Mouse (Mus musculus) heart, embryonic 16.5 days (tissue): ENCODE data around the gene Tmem104. TPM values are rescaled to one million over a fixed set of nuclear protein-coding genes. Genes with fewer than 3 reads are reported as not detected.

Experiments used
- ATAC-seq: fragments of 200-750 bp; cut with Nextera tagmentation; replicated peaks from 2 replicates; pipeline ENCODE4 v1.8.0; 2017; ENCODE audit warnings: moderate number of reproducible peaks; ENCODE audit not compliant: insufficient read depth, low FRiP score; ENCODE audit errors: extremely low read depth
- H3K27ac ChIP-seq: fragments of 300-500 bp; sonication (generic); 2 replicates; pipeline ENCODE4 v1.5.1; 2014; ENCODE audit warnings: mild to moderate bottlenecking, low read length, control low read depth, moderate library complexity
- H3K27me3 ChIP-seq: fragments of 300-500 bp; sonication (generic); 2 replicates; pipeline ENCODE4 v1.6.1; 2014; ENCODE audit warnings: low read length, mixed read lengths; ENCODE audit not compliant: control insufficient read depth, insufficient read depth
- H3K36me3 ChIP-seq: fragments of 300-500 bp; sonication (generic); 2 replicates; pipeline ENCODE4 v1.6.1; 2014; ENCODE audit not compliant: control insufficient read depth, insufficient read depth
- H3K4me1 ChIP-seq: fragments of 300-500 bp; sonication (generic); 2 replicates; pipeline ENCODE4 v1.6.1; 2014; ENCODE audit warnings: low read length, mixed read lengths; ENCODE audit not compliant: control insufficient read depth, insufficient read depth
- H3K4me2 ChIP-seq: fragments of 300-500 bp; sonication (generic); 2 replicates; pipeline ENCODE4 v1.6.1; 2014; ENCODE audit warnings: low read depth, mild to moderate bottlenecking, control low read depth, low read length
- H3K4me3 ChIP-seq: fragments of 300-500 bp; sonication (generic); 2 replicates; pipeline ENCODE4 v1.5.1; 2014; ENCODE audit warnings: mild to moderate bottlenecking, control low read depth, low read length
- H3K9ac ChIP-seq: fragments of 300-500 bp; sonication (generic); 2 replicates; pipeline ENCODE4 v1.6.1; 2014; ENCODE audit warnings: low read length, control low read depth
- H3K9me3 ChIP-seq: fragments of 300-500 bp; sonication (generic); replicated peaks from 2 replicates; pipeline ENCODE4 v1.6.1; 2016; ENCODE audit warnings: low read length; ENCODE audit not compliant: control insufficient read depth
- WGBS: fragments of 180-500 bp; shearing (Covaris S2); extraction: QIAGEN DNeasy Blood & Tissue Kit; methylation state at CpG from one replicate; pipeline ENCODE4 v1.1.7; 2014; 5-methylcytosine and 5-hydroxymethylcytosine counted together
- polyA plus RNA-seq: library from polyadenylated mRNA; unstranded; fragments of >200 nt; fragmentation: Nextera tagmentation; extraction: Ambion mirVana; gene quantifications from 2 replicates; pipeline ENCODE4 v1.2.1, GENCODE M21; 2015

Gene Tmem104
- 6.6 and 7.1 TPM in 2 replicates for polyA plus RNA-seq

DNA sequence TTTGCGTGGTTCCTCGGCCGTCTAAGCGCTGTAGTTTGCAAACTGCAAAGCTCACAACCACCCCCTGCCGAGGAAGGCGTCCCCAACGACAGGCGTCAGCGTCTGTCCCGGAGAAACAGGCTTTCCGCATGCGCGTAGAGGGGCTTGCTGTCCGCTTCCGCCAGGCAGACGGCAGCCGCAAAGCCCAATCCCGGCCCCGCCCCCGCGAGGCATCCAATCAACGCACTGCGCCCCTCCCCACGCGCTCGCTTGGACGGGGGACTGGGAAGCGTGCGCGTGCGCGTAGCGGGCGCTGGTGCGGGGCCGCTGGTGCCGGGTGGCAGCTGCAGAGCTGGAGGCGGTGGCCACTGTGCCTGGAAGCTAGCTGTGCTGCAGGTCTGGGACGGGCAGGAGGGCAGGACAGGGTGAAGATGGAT lies at the start of gene Tmem104:
Gene Tmem104, plus strand, starts transcription at position 264 of the 416 bp plus-strand sequence.
- Histone ChIP-seq H3K27me3 (no peaks in the 10 kb centered on the region), H3K4me3 (peak within 1 kb of the TSS; percentile 70), H3K4me2 (peak within 1 kb of the TSS; percentile 78), H3K9ac (peak within 1 kb of the TSS; percentile 82), H3K4me1 (peaks cover 19% of the 10 kb centered on the region), H3K9me3 (no peaks in the 10 kb centered on the region), H3K27ac (peak within 1 kb of the TSS; percentile 83), H3K36me3 (peaks cover 3% of the 10 kb centered on the region; the same call in 1 of the 2 replicates)
- ATAC-seq = peak; percentile 93
- under 1% methylated on average over 39 of the region's 39 CpGs for WGBS

DNA sequence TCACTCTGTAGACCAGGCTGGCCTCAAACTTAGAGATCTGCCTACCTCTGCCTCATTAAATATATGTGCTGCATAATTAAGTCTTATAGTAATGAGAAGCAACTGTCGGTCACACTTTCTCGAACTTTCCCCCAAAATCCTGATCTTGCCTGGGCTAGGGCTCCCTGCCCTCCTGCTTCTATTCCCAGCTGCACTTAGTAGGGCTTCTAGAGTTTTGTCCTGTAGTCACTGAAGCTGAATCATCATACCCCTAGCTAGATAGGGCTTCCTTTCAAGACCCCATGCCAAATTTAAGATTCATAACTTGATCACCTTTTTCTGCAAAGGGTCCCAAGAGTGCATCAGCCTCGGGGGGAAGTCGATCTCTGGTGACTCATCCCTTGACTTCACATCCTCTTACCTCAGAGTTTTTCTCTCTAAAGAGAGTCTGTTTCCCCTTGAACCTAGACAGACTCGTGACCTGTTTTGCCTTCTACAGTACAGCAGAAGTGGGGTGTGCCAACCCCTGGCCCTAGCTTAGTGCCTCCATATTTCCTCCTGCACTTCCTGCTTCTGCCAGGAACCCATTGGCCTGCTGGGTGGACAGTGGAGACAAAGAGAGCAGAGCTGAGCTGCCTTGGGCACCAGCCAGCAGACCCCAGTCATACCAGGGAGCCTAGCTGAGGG lies 48.6 kb upstream of the Tmem104 start:
- H3K4me2 ChIP-seq = no peak overlapping the region
- H3K27ac ChIP-seq = no peak overlapping the region
- no peak overlapping the region for H3K9ac ChIP-seq
- H3K27me3 ChIP-seq = no peaks in the 10 kb centered on the region
- H3K4me1 ChIP-seq = no peaks in the 10 kb centered on the region
- WGBS = 64% methylated on average over 5 of the region's 5 CpGs
- H3K4me3 ChIP-seq = no peak overlapping the region
- no peak for ATAC-seq
- H3K9me3 ChIP-seq = no peaks in the 10 kb centered on the region
- no peaks in the 10 kb centered on the region for H3K36me3 ChIP-seq

DNA sequence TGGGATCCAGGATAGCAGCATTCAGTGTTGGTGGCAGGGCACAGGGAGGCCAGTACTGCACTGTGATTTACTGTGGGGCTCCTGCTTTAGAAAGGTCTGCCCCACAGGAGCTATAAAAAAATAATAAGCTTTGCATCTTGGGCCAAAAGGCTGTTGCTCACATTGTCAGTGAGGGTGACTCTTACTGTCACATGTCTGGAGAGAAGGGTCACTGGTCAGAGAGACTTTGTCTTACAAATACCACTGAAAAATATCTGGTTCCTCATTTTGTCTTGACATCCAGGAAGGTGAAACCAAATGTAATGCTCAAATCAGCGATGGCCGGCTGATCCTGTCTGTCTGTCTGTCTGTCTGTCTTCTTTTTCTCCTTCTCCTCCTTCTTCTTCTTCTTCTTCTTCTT lies 45.3 kb upstream of the Tmem104 start:
- WGBS = 70% methylated on average over 2 of the region's 2 CpGs
- no peaks in the 10 kb centered on the region for H3K36me3 ChIP-seq
- H3K9me3 ChIP-seq = no peaks in the 10 kb centered on the region
- no peaks in the 10 kb centered on the region for H3K27me3 ChIP-seq
- no peak overlapping the region for H3K9ac ChIP-seq
- ATAC-seq = no peak
- H3K27ac ChIP-seq = no peak overlapping the region
- H3K4me3 ChIP-seq = no peak overlapping the region
- no peak overlapping the region for H3K4me2 ChIP-seq
- H3K4me1 ChIP-seq = no peaks in the 10 kb centered on the region

DNA sequence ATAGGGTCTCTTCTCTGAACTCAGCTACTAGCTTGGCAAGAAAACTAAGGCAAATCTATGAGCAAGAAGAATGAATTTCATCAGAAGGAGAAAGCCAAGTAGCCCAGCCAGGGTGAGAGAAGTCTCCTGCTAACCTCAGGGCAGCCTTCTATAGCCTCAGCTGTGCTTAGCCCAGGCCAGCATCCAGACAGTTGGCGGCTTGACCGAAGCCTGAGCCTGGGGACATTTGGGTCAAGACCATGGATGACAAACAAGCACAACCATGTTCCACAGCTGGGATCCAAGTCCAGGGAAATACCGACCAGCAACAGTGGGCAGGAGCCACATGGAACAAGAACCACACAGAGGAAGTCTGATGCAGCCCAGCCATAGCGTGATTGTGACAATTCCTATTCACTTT lies 39.5 kb upstream of the Tmem104 start:
- H3K9me3 ChIP-seq = peaks cover 5% of the 10 kb centered on the region; the same call in 1 of the 2 replicates
- no peak overlapping the region for H3K4me3 ChIP-seq
- ATAC-seq = no peak
- H3K27ac ChIP-seq = no peak overlapping the region
- no peak overlapping the region for H3K9ac ChIP-seq
- H3K36me3 ChIP-seq = no peaks in the 10 kb centered on the region
- 0 out of 2 replicates have a peak, but pooled peaks cover 6% of the 10 kb centered on the region for H3K4me1 ChIP-seq
- 77% methylated on average over 4 of the region's 4 CpGs for WGBS
- no peak overlapping the region for H3K4me2 ChIP-seq
- H3K27me3 ChIP-seq = peaks cover 5% of the 10 kb centered on the region

DNA sequence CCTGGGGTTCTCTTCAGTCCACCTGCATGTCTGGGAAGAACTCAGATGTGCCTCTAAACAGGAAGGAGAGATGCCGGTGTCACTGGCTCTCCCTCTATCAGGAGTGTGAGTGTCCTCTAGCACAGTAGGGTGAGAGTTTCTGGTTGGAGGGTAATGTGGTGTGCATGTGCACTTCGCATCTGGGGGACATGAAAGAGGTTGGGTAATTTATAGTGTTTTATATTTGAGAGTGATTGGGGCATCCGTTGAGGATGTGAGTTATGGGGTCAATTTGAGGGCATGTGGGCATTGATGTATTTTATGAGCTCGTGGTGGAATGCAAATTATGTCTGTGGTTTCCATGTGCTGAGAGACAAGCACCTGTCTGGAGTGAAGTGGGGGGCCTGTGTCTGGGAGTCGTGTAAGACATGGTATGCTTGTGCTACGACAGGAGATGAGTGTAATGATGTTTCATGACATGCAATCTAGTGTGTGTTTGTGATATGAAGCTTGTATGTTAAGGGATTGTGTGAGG lies 36.5 kb upstream of the Tmem104 start:
- Histone ChIP-seq H3K9me3 (peaks cover 5% of the 10 kb centered on the region; the same call in 1 of the 2 replicates), H3K36me3 (no peaks in the 10 kb centered on the region), H3K4me3 (no peak overlapping the region), H3K4me1 (peaks cover 11% of the 10 kb centered on the region; the same call in 1 of the 2 replicates), H3K27me3 (peaks cover 29% of the 10 kb centered on the region), H3K4me2 (no peak overlapping the region), H3K27ac (no peak overlapping the region), H3K9ac (no peak overlapping the region)
- ATAC-seq = no peak
- WGBS = 54% methylated on average over 6 of the region's 6 CpGs

DNA sequence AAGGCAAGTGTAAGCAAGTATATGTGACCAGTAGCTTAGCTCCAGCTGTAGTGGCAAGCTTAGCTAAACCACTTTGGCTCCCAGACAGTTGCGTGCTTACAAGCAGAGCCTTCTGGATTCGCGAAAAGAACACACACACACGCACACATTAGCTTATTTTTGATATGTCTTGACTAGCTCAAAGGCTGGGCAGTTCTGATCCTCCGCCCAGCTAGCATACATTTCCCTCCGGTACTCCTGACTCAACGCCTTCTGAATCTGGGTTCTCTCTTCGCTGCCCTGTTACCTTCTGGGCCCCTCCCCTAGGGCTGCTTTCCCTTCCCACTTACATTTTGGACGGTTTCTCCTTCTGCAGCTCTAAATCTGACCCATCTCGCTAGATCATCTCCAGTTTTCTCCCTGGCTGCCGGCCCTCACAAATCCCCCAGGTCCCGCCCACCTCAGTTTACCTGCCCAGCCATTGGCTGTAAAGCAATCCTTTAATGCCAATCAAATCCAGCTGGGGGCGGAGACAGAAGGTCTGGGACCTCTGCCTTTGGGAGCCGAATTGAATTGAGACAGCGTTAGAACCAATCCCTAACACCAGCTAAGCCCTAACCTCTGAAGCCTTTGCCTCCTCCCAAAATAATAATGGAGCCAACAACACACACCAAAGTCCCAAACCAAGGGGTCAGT lies 35.4 kb upstream of the Tmem104 start:
- ATAC-seq = peak; percentile 28; the same call in 1 of the 2 replicates
- Histone ChIP-seq H3K9ac (no peak overlapping the region), H3K4me2 (peak overlapping the region; percentile 70), H3K27ac (no peak overlapping the region), H3K9me3 (peaks cover 5% of the 10 kb centered on the region; the same call in 1 of the 2 replicates), H3K36me3 (no peaks in the 10 kb centered on the region), H3K27me3 (peaks cover 39% of the 10 kb centered on the region), H3K4me3 (peak overlapping the region; percentile 45), H3K4me1 (peaks cover 11% of the 10 kb centered on the region; the same call in 1 of the 2 replicates)
- 5% methylated on average over 15 of the region's 15 CpGs for WGBS

DNA sequence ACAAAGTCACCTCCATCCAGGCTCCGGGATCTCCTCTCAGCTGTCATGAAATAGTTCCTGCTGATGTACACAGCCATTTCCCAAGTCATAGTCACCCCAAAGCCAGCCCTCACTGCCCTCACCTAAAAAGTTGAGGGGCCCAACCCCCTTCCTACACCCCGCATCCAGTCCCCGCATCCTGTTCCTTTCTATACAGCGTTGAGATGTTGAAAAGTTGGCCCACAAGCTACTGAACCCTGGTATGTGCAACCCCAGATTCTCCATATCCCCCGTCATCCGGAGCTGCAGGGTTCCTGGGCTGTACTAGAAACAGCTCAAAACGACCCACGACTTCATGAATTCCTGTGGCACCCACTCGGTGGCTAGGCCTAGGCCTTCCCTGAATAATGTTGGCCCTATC lies 34.2 kb upstream of the Tmem104 start:
- H3K27me3 ChIP-seq = peaks cover 44% of the 10 kb centered on the region
- ATAC-seq = no peak
- peaks cover 5% of the 10 kb centered on the region; the same call in 1 of the 2 replicates for H3K9me3 ChIP-seq
- no peaks in the 10 kb centered on the region for H3K36me3 ChIP-seq
- no peak overlapping the region for H3K4me3 ChIP-seq
- no peak overlapping the region for H3K4me2 ChIP-seq
- no peak overlapping the region for H3K27ac ChIP-seq
- H3K4me1 ChIP-seq = peaks cover 11% of the 10 kb centered on the region; the same call in 1 of the 2 replicates
- WGBS = 68% methylated on average over 9 of the region's 9 CpGs
- H3K9ac ChIP-seq = no peak overlapping the region

DNA sequence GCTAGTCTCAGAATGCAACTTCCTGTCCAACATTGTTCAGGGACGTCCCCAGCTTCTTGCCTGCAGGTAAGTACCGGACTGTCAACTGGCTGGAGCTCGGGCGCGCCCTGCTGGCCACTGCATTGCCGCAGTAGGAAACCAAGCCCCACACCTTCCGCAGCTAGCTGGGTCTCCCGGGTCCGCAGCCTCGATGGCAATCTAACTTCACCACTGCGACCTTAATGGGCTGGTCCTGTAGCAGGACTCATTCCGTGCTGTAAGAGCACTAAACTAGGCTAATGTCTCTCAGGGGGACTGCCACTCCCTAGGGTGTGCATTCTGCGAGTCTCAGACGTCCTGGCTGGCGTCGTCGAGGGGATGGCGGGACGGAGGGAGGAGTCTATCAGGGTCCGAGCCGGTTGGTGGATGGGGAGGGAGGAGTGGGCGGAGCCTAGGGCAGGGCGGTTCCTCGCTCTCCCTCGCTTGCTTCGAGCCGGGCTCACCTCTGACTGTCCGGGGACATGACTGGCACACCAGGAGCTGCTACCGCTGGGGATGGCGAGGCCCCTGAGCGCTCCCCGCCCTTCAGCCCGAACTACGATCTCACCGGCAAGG lies 33.5 kb upstream of the Tmem104 start:
- H3K9ac ChIP-seq = peak overlapping the region; percentile 22; the same call in 1 of the 2 replicates
- peak overlapping the region; percentile 61 for H3K4me2 ChIP-seq
- WGBS = under 1% methylated on average over 35 of the region's 35 CpGs
- H3K36me3 ChIP-seq = no peaks in the 10 kb centered on the region
- peaks cover 5% of the 10 kb centered on the region; the same call in 1 of the 2 replicates for H3K9me3 ChIP-seq
- H3K27ac ChIP-seq = no peak overlapping the region
- peaks cover 44% of the 10 kb centered on the region for H3K27me3 ChIP-seq
- peak; percentile 57 for ATAC-seq
- peaks cover 16% of the 10 kb centered on the region; the same call in 1 of the 2 replicates for H3K4me1 ChIP-seq
- peak overlapping the region; percentile 44 for H3K4me3 ChIP-seq
